Mouse (Mus musculus) spleen, postnatal 36 days (tissue): Measurements from ENCODE around the gene Mvp.

Experiments used
- DNase-seq, 2 experiments: peaks; one replicate each; pipeline ENCODE4 v3.0.0; 2022; ENCODE audit warnings: low spot score in 2 of 2, mixed read lengths in 1 of 2

The Mvp gene

DNA sequence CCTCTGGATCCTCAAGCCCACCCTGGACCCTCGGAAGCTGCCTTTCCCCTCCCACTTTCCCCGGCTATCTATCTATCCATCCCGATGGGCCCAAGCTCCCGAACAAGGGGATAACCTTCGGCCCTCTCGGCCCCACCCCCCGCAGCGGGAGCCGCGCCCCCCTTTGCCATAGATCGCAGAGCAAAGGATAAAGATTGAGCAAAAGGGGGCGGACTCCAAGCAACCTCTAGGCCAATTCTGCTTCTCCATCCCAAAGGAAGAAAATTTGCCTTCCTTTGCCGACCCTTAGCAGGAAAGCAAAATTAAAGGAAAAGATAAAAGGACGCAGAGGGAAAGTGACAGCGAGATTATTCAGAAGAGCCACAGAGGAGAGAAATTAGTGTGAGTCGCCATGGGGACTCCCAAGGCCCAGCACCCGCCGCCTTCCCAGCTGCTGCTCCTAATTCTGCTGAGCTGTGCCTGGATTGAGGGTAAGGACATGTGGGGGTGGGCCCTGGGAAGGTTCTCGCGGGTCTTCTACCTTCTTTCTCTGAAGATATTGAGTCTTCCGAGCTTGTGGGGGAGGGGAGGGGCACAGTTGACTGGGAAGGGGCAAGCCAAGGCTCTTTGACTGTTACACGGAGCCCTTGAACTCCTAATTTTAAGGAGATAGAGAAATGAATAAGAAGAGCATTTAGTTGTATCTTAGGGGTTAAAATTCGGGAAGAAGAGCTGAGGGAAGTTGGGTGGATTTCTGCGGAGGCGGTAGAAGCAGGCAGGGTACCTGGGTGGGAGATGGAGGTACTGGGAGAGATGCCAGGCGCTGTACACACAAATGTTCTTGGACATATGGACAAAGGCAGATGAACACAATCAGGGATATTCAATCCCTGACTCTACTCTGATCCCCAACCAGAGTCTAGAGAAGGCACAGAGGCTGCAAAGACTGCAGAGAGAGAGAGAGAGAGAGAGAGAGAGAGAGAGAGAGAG lies 63.5 kb downstream of the Mvp start:
- DNase-seq, result no peak

GRCm38 (mm10) chr7:126949793-126950646 lies 64.4 kb downstream of the Mvp start, which contains the start of gene Sez6l2:
Sez6l2 (plus strand) TSS chr7:126950563.
- DNase-seq, result peak; percentile 78

GRCm38 (mm10) chr7:126949403-126949792 lies 65.0 kb downstream of the Mvp start, which contains the start of gene Asphd1:
Asphd1 (minus strand) TSS chr7:126949582.
- peak in 1 of 2 experiments; percentile 10 for DNase-seq

DNA sequence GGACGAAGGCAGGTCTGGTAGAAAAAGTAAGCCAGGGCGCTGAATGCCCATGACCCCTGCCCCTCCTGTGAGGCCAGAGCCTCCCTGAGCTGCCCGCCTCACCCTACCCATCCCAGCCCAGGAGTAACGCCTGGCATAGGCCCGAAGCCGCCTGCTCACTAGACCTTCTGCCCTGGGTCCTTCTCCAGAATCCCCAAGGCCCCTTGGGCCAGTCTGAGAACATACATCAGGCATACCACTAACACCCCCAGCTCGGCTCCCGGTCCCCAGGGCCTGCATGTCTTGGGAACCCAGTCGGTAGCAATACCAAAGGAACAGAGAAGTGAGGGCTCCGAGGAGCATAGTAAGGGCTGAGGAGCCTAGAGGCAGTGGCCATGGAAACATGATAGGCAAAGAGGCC lies 65.8 kb downstream of the Mvp start:
- DNase-seq, result no peak

DNA sequence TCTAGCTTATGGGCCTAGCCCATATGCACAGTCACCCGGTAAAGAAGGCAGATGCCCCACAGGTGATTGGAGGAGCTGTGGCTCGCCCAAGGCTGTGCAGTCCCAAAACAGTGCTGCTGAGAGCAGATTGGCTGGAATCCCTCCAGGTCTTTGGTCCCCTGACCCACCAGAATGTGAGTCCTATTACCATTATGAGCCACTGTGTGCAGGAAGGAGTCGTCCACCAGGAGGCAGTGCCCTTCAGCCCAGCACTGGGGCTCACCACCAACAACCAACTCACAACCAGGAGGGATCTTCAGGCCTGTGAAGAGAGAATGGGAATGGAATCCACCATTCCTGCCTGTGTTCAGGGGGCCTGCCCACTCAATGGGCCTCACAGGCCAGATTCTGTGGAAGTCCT lies 67.9 kb downstream of the Mvp start:
- peak in 1 of 2 experiments; percentile 27 for DNase-seq

GRCm38 (mm10) chr7:126941801-126942200 lies 72.6 kb downstream of the Mvp start:
- no peak for DNase-seq

DNA sequence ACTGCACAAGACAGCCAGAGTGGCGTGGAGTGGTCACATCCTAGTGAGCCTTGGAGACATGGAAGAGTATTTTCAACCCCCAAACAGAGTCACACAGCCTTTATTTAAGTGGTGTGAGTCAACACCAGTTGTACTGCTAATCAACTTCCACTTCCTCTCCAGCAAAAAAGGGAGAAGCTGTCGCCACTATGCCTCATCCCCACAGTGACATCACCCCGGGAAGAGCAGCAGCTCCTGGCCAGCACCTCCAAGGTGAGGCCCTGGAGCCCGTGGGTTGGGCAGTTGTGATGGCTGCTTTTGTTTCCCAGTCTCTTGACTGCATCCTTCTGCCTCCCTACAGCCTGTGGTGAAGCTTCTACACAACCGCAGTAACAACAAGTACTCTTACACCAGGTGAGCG lies 73.2 kb downstream of the Mvp start:
- DNase-seq, result no peak
